Mouse (Mus musculus): Measurements from ENCODE around the gene Chst7. TPM values are rescaled to one million over a fixed set of nuclear protein-coding genes. Genes with fewer than 3 reads are reported as not detected.

Chst7 gene
- polyA plus RNA-seq, 1 experiment: not detected

DNA sequence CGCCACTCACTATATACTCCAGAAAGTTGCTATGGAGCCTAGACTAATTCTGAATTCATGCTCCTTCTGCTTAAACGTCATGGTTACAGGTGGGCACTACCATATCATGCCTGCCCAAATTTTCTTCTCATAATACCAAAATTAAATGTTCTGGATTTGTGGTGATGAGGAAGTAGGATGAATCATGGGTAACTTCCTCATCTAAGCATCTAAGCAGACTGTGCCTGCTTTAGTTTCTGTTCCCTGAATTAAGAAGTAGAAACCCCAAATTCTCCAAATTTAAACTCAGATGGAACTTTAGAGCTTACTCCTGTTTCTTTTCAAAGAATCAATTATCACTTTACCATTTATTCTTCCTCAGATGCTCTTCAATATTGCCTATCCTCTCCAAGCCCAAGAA is 58.4 kb downstream of the Chst7 start:
- no peak for TF ChIP-seq CTCF (IDR thresholded peaks at IDR 0.05; ENCODE audit: control insufficient read depth, insufficient read depth, low read length)
- TF ChIP-seq POLR2A (IDR thresholded peaks at IDR 0.05; ENCODE audit: borderline replicate concordance, control insufficient read depth, low read depth, low read length): no peak
- no peaks in the 10 kb centered on the region for H3K4me1 ChIP-seq (ENCODE audit: control insufficient read depth, insufficient read depth, low read length)
- 68% methylated on average over 2 of the region's 2 CpGs for WGBS
- no peak overlapping the region for H3K4me3 ChIP-seq (replicated peaks; ENCODE audit: control insufficient read depth, low read depth, low read length)
- H3K27ac ChIP-seq (ENCODE audit: control insufficient read depth, insufficient read depth, low read depth, low read length, poor library complexity): no peak overlapping the region

- no peak for TF ChIP-seq CTCF (IDR thresholded peaks at IDR 0.05; ENCODE audit: control insufficient read depth, insufficient read depth, low read length)
- no peak for TF ChIP-seq POLR2A (IDR thresholded peaks at IDR 0.05; ENCODE audit: borderline replicate concordance, control insufficient read depth, low read depth, low read length)
- H3K4me3 ChIP-seq (replicated peaks; ENCODE audit: control insufficient read depth, low read depth, low read length): no peak overlapping the region
- 59% methylated on average over 2 of the region's 2 CpGs for WGBS
- no peak overlapping the region for H3K27ac ChIP-seq (ENCODE audit: control insufficient read depth, insufficient read depth, low read depth, low read length, poor library complexity)
- no peaks in the 10 kb centered on the region for H3K4me1 ChIP-seq (ENCODE audit: control insufficient read depth, insufficient read depth, low read length)
Measured at GRCm38 (mm10) chrX:20125481-20125880, 66.1 kb downstream of the Chst7 start.

GRCm38 (mm10) chrX:20128951-20129350 is 69.6 kb downstream of the Chst7 start:
- TF ChIP-seq POLR2A (IDR thresholded peaks at IDR 0.05; ENCODE audit: borderline replicate concordance, control insufficient read depth, low read depth, low read length) (no peak), CTCF (IDR thresholded peaks at IDR 0.05; ENCODE audit: control insufficient read depth, insufficient read depth, low read length) (no peak)
- Histone ChIP-seq H3K4me1 (ENCODE audit: control insufficient read depth, insufficient read depth, low read length) (no peaks in the 10 kb centered on the region), H3K27ac (ENCODE audit: control insufficient read depth, insufficient read depth, low read depth, low read length, poor library complexity) (no peak overlapping the region), H3K4me3 (replicated peaks; ENCODE audit: control insufficient read depth, low read depth, low read length) (no peak overlapping the region)

DNA sequence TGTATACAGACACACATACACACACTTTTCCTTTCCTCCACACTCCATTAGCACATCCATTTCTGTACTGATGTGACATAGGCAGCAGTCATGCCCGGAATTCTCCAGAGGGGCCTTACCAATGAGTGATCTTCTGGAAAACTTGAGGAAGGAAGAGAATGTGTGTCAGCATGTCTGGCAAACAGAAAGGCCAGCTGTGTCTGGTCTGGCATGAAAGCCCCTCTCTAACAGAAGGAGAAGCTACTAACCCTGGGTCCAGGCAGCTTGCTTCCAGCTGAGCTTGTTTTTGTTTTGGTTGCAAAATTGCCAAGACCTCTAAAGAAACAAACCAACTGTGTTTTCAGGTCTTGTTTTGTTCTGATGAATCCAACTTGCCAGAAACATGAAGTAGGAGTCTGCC is 70.1 kb downstream of the Chst7 start:
- Histone ChIP-seq H3K4me1 (ENCODE audit: control insufficient read depth, insufficient read depth, low read length) (no peaks in the 10 kb centered on the region), H3K27ac (ENCODE audit: control insufficient read depth, insufficient read depth, low read depth, low read length, poor library complexity) (no peak overlapping the region), H3K4me3 (replicated peaks; ENCODE audit: control insufficient read depth, low read depth, low read length) (no peak overlapping the region)
- 76% methylated on average over 1 of the region's 1 CpGs for WGBS
- TF ChIP-seq POLR2A (IDR thresholded peaks at IDR 0.05; ENCODE audit: borderline replicate concordance, control insufficient read depth, low read depth, low read length): no peak
- TF ChIP-seq CTCF (IDR thresholded peaks at IDR 0.05; ENCODE audit: control insufficient read depth, insufficient read depth, low read length): no peak

Other genes with a start within 250 kb of the Chst7 start
- gene Slc9a7, start 232.2 kb downstream of the Chst7 start, polyA plus RNA-seq (2011; ENCODE audit: insufficient read depth, insufficient read length, low replicate concordance, missing spikeins): 0.75 and 2.3 TPM in 2 replicates

All from bone marrow, adult 2 months (tissue).